In the genomic region with DNA sequence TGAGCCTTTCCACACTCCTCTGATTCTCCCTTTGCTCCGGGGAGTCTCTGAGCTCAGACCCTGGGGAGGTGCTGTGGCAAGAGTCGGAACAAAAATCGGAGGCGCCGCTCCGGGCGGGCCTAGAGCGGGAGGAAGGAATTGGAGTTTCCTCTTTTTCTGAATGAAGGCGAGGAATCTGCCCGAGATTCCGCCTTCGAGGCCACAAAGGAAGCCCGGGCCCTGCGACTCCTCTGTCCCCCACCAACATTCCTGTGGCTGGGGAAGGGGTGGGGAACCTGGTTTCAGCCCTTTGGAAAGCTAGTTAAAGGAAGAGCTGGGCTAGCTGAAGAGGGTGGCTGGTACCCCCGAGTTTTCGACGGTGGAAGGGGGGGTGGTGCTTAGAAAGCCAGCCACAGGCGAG, we compare ENCODE assay signal across 18 mouse cellular contexts. TPM values are rescaled to one million over a fixed set of nuclear protein-coding genes. Genes with fewer than 3 reads are reported as not detected.
A peak's percentile ranks its signal among the peaks of the same experiment; 100 is the strongest.
DNase-seq lines count a peak whose midpoint lies in the region; ATAC-seq and TF ChIP-seq lines count a peak whose summit lies in the region.
"Had no signal": no experiment of that assay in that cellular context is flagged by ENCODE, and none has a peak within 500 bp of the region (broad histone marks: within the 10 kb centered on the region; RNA-seq: fewer than 3 reads in every experiment).

No protein-coding gene starts in this region.

- DNase-seq in hindbrain, embryonic 10.5 days (ENCODE audit: low spot score) = peak; percentile 45
- DNase-seq in hindbrain, embryonic 14.5 days (ENCODE audit: low spot score) = no peak
- peak; percentile 51 for DNase-seq in ZHBTc4 (ENCODE audit: low read depth, low spot score)
- peak; percentile 31 for DNase-seq in heart, postnatal 4 days
- no peak for DNase-seq in adrenal gland, postnatal 14 days
- DNase-seq in cerebellum, adult 9-11 months = no peak
- DNase-seq: cerebellum, adult 2 months; kidney, adult 9 months; lung, postnatal 14 days had no signal

- no peaks in the 10 kb centered on the region for H3K9me3 ChIP-seq in hindbrain, embryonic 10.5 days
- H3K9me3 ChIP-seq in hindbrain, embryonic 14.5 days (ENCODE audit: control insufficient read depth, low read length) = no peaks in the 10 kb centered on the region
- H3K9me3 ChIP-seq in ES-Bruce4 (replicated peaks; ENCODE audit: control insufficient read depth, insufficient read depth, low read length, poor library complexity, severe bottlenecking) = no peaks in the 10 kb centered on the region
- H3K9me3 ChIP-seq in forebrain, embryonic 16.5 days (ENCODE audit: control insufficient read depth, low read length) = no peaks in the 10 kb centered on the region
- H3K9me3 ChIP-seq: forebrain, embryonic 12.5 days; midbrain, embryonic 13.5 days had no signal

- H3K4me2 ChIP-seq in hindbrain, embryonic 14.5 days (replicated peaks) = no peak overlapping the region
- no peak overlapping the region for H3K4me2 ChIP-seq in forebrain, embryonic 16.5 days (ENCODE audit: low read length)
- H3K4me2 ChIP-seq: forebrain, embryonic 12.5 days had no signal

- no peak overlapping the region for H3K27ac ChIP-seq in hindbrain, embryonic 10.5 days
- no peak overlapping the region for H3K27ac ChIP-seq in hindbrain, embryonic 14.5 days
- no peak overlapping the region for H3K27ac ChIP-seq in ES-Bruce4 (ENCODE audit: insufficient read depth, low read length)
- no peak overlapping the region for H3K27ac ChIP-seq in forebrain, embryonic 16.5 days (ENCODE audit: low read length)
- H3K27ac ChIP-seq: forebrain, embryonic 12.5 days; liver, embryonic 14.5 days; midbrain, embryonic 13.5 days had no signal

- TF ChIP-seq EP300 in ES-Bruce4 (IDR thresholded peaks at IDR 0.05; ENCODE audit: insufficient read depth, low read depth, low read length) = no peak

- peak overlapping the region; percentile 32; the same call in 1 of the 2 replicates for H3K4me3 ChIP-seq in hindbrain, embryonic 10.5 days
- H3K4me3 ChIP-seq in hindbrain, embryonic 14.5 days (replicated peaks; ENCODE audit: low read length) = no peak overlapping the region
- no peak overlapping the region for H3K4me3 ChIP-seq in ES-Bruce4 (ENCODE audit: low read depth, low read length)
- no peak overlapping the region for H3K4me3 ChIP-seq in forebrain, embryonic 16.5 days (replicated peaks; ENCODE audit: low read length)
- H3K4me3 ChIP-seq: forebrain, embryonic 12.5 days; midbrain, embryonic 13.5 days had no signal

- peaks cover 41% of the 10 kb centered on the region for H3K4me1 ChIP-seq in hindbrain, embryonic 10.5 days (replicated peaks)
- H3K4me1 ChIP-seq in hindbrain, embryonic 14.5 days (replicated peaks; ENCODE audit: control insufficient read depth, insufficient read depth, low read length) = peaks cover 4% of the 10 kb centered on the region; the same call in 1 of the 2 replicates
- H3K4me1 ChIP-seq in ES-Bruce4 (ENCODE audit: control insufficient read depth, insufficient read depth, low read length) = no peaks in the 10 kb centered on the region
- H3K4me1 ChIP-seq in forebrain, embryonic 16.5 days (replicated peaks; ENCODE audit: control insufficient read depth, insufficient read depth, low read length) = peaks cover 11% of the 10 kb centered on the region

- H3K27me3 ChIP-seq in hindbrain, embryonic 10.5 days (ENCODE audit: insufficient read depth, poor library complexity, severe bottlenecking) = peaks cover 100% of the 10 kb centered on the region
- peaks cover 100% of the 10 kb centered on the region for H3K27me3 ChIP-seq in hindbrain, embryonic 14.5 days (ENCODE audit: control insufficient read depth, insufficient read depth, low read length)
- peaks cover 51% of the 10 kb centered on the region for H3K27me3 ChIP-seq in ES-Bruce4 (ENCODE audit: control insufficient read depth, insufficient read depth, low read length, poor library complexity, severe bottlenecking)
- H3K27me3 ChIP-seq in forebrain, embryonic 16.5 days (replicated peaks; ENCODE audit: control insufficient read depth, insufficient read depth, low read length) = peaks cover 87% of the 10 kb centered on the region

- under 1% methylated on average over 18 of the region's 18 CpGs for WGBS in hindbrain, embryonic 10.5 days
- under 1% methylated on average over 18 of the region's 18 CpGs for WGBS in hindbrain, embryonic 14.5 days
- under 1% methylated on average over 18 of the region's 18 CpGs for whole genome bisulfite sequencing in forebrain, embryonic 16.5 days

- H3K36me3 ChIP-seq in hindbrain, embryonic 10.5 days = no peaks in the 10 kb centered on the region
- no peaks in the 10 kb centered on the region for H3K36me3 ChIP-seq in hindbrain, embryonic 14.5 days (replicated peaks; ENCODE audit: control insufficient read depth, insufficient read depth)
- no peaks in the 10 kb centered on the region for H3K36me3 ChIP-seq in ES-Bruce4 (ENCODE audit: control insufficient read depth, insufficient read depth, low read length, poor library complexity, severe bottlenecking)
- no peaks in the 10 kb centered on the region for H3K36me3 ChIP-seq in forebrain, embryonic 16.5 days (ENCODE audit: control insufficient read depth, insufficient read depth)
- H3K36me3 ChIP-seq: forebrain, embryonic 12.5 days; midbrain, embryonic 13.5 days had no signal

- H3K9ac ChIP-seq in hindbrain, embryonic 14.5 days = no peak overlapping the region
- H3K9ac ChIP-seq in ES-Bruce4 (ENCODE audit: low read depth, poor library complexity, severe bottlenecking) = peak overlapping the region; percentile 37; the same call in 1 of the 2 replicates
- no peak overlapping the region for H3K9ac ChIP-seq in forebrain, embryonic 16.5 days (replicated peaks; ENCODE audit: low read depth, low read length)
- H3K9ac ChIP-seq: forebrain, embryonic 12.5 days; liver, embryonic 14.5 days; midbrain, embryonic 13.5 days had no signal

- ATAC-seq in hindbrain, embryonic 14.5 days (ENCODE audit: low FRiP score) = no peak
- no peak for ATAC-seq in forebrain, embryonic 16.5 days
- ATAC-seq: midbrain, embryonic 13.5 days had no signal

- TF ChIP-seq POLR2A in ES-Bruce4 (IDR thresholded peaks at IDR 0.05; ENCODE audit: insufficient read depth, low read length) = no peak

- no peak for TF ChIP-seq CTCF in ES-Bruce4 (IDR thresholded peaks at IDR 0.05; ENCODE audit: low read depth, low read length)

RNA-seq across cellular contexts. Expression of a gene that starts 4.0 kb away (rescaled TPM):
- polyA plus RNA-seq in hindbrain, embryonic 10.5 days (2016; fragmentation: Nextera tagmentation; extraction: Ambion mirVana) = 1.5 and 7.4 TPM in 2 replicates
- polyA plus RNA-seq in hindbrain, embryonic 14.5 days (2014; fragmentation: Nextera tagmentation; extraction: Ambion mirVana) = 1.7 and 3.4 TPM in 2 replicates
- polyA plus RNA-seq in ES-Bruce4 (2011; ENCODE audit: insufficient read depth, insufficient read length, low read depth, missing spikeins) = not detected in 2 replicates
- 1 to 10 TPM in 1 of 2 experiments, under 1 TPM in 1; 0.88 to 1.4 TPM for total RNA-seq in heart, postnatal 4 days (2021)
- not detected in 2 replicates for polyA plus RNA-seq in forebrain, embryonic 16.5 days (2015; fragmentation: Nextera tagmentation; extraction: Ambion mirVana)
- 0.44 TPM in 1 of 2 replicates, not detected in the other for total RNA-seq in adrenal gland, postnatal 14 days (2021)
- total RNA-seq: adrenal gland, adult 18-20 months; hematopoietic stem cell, adult 5-6 weeks; left cerebral cortex, postnatal 10 days had no signal
- polyA plus RNA-seq: urinary bladder, adult 2 months had no signal

Comparison
In these comparisons a context has a peak if more than half of its experiments do, and no peak if none do; other contexts are left out.
1. DNase-seq: peak in hindbrain, embryonic 10.5 days (single experiment), ZHBTc4 (single experiment) and heart, postnatal 4 days (single experiment); none in hindbrain, embryonic 14.5 days (single experiment), adrenal gland, postnatal 14 days (single experiment) and cerebellum, adult 9-11 months (single experiment).